Mouse (Mus musculus): ENCODE measurements around the gene Dclk1.

DNA sequence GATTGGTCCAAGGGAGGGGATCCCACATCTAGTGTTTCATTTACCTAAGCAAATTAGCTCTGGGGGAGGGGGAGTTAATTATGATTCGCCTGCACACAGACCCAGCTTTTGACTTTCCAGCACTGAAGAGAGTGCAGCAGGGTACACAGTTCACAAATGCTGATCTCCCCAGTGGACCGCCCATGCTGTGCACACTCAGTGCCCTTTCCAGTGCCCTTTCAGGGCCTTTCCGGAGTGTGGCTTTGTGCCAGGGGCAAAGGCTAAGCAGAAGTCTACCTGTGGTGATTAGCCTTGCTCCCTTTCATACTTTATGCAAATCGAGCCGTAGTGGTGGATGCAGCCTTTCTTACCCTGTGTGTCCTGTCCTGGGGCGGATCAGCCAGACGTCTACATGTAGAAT lies 281.1 kb downstream of the Dclk1 start:
- TF ChIP-seq POLR2A (IDR thresholded peaks at IDR 0.05; ENCODE audit: low read depth, low read length) (no peak), CTCF (IDR thresholded peaks at IDR 0.05; ENCODE audit: borderline replicate concordance, insufficient read depth, low read length) (no peak)
